Mouse (Mus musculus): ENCODE measurements around the gene Ednra. TPM values are rescaled to one million over a fixed set of nuclear protein-coding genes. Genes with fewer than 3 reads are reported as not detected.

Gene Ednra
- polyA plus RNA-seq, 1 experiment from 2014 or later: 116 TPM

DNA sequence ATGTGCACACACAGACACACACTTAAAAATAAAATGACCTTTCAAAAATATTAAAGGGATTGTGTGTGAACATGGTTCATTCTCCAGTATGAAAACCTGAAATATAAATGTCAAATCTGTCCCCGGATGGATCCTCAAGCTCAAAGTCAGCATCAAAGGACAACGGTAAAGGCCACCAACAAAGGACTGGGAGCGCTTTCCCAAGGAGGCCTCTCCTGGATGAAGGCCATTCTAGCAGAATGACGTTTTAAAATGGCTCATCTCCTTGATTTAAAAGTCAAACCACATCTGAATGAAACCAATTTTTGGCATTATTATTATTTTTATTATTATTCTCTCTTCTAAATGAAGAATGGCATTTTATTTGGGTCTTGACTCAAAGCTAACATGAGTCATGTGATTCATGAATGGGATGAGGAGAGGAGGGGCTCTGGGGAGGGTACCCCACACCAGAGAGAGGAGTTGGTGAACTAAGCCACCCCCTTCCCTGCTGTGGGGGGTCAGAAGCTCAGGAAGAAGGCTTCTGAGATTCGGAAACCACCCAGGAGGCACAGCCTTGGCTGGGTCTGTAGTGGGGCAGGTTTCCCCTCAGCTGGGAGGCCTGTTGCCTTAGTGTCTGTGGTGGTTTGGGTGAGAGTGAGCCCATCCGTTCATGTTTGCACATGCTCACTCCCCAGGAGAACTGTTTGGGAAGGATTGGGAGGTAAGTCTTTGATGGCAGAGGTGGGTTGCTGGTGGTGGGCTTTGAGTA, 40.7 kb downstream of the Ednra start:
- Histone ChIP-seq H3K27me3 (no peaks in the 10 kb centered on the region), H3K27ac (peak overlapping the region; percentile 70), H3K36me3 (peaks cover 9% of the 10 kb centered on the region; the same call in 1 of the 2 replicates), H3K4me3 (no peak overlapping the region), H3K4me1 (peaks cover 28% of the 10 kb centered on the region), H3K4me2 (no peak overlapping the region), H3K9ac (no peak overlapping the region), H3K9me3 (no peaks in the 10 kb centered on the region)
- no peak for ATAC-seq (ENCODE audit: borderline replicate concordance, extremely low read depth, low FRiP score, low TSS enrichment)
- WGBS: 56% methylated on average over 6 of the region's 6 CpGs

DNA sequence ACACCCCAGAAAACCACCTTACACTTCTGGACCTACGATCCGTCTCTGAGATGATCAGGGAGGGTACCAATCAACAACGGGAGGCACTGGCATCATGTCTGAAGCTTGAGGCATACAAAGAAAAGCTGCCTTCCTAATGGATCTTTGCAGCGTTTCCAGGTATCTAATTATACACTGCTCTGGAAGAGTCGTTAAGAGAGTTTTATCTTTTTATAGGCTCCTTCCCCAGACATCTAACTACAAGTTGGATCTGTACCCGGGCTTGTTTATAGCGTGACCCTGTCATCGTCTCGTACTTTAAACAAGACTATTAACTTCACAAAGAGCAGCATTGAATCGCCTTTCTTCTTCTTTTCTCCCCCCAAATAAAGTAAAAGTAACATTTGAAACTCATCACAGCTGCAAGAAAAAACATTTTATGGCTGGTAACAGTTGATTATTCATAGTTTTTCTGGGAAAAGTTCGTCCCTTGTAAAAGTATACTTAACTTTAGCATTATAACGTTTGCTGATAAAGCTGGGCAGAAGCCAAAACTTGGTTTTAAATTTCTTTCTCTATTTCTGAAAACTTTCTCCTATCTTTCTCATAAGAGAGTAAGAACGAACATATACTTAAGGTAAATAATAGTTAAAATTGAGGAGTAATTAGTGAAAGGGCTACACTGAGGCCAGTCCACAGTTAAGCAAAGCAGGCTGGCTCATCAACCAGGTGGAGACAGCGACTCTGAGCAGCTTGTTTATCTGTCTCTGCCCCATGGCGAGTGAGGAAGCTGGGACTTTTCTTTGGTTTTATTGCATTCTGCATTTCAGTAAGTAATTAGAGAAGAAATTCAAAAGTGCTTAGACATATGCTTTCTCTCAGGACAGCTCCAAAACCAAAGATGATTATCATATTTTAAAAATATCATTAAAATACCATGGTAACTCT, 42.0 kb downstream of the Ednra start:
- ATAC-seq (ENCODE audit: borderline replicate concordance, extremely low read depth, low FRiP score, low TSS enrichment): peak; percentile 50; the same call in 1 of the 2 replicates
- Histone ChIP-seq H3K4me3 (no peak overlapping the region), H3K9me3 (no peaks in the 10 kb centered on the region), H3K9ac (no peak overlapping the region), H3K27ac (peak overlapping the region; percentile 70), H3K36me3 (0 out of 2 replicates have a peak, but pooled peaks cover 4% of the 10 kb centered on the region), H3K4me2 (peak overlapping the region; percentile 26), H3K27me3 (no peaks in the 10 kb centered on the region), H3K4me1 (peaks cover 28% of the 10 kb centered on the region)
- WGBS: 33% methylated on average over 15 of the region's 15 CpGs

DNA sequence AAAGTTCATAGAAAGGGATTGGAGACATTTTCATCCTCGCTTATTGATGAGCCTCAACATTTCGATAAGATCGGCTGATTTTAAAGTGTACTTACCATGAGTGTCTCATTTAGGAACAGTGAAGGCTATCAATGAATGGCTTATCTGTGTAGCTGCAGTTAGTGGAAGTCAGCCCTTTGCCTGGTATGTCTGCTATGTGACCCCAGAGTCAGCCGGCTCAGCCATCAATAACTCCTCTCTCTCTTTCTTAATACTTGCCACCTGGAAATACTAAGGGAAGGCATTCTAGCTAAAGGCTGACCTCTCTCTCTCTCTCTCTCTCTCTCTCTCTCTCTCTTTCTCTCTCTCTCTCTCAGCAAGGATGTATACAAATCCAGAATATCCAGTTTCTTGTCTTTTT, 52.2 kb downstream of the Ednra start:
- WGBS: 37% methylated on average over 4 of the region's 4 CpGs
- H3K4me3 ChIP-seq: no peak overlapping the region
- no peak overlapping the region for H3K4me2 ChIP-seq
- H3K4me1 ChIP-seq: no peaks in the 10 kb centered on the region
- peaks cover 50% of the 10 kb centered on the region for H3K36me3 ChIP-seq
- no peaks in the 10 kb centered on the region for H3K27me3 ChIP-seq
- no peak overlapping the region for H3K9ac ChIP-seq
- H3K27ac ChIP-seq: no peak overlapping the region
- no peak for ATAC-seq (ENCODE audit: borderline replicate concordance, extremely low read depth, low FRiP score, low TSS enrichment)
- no peaks in the 10 kb centered on the region for H3K9me3 ChIP-seq

DNA sequence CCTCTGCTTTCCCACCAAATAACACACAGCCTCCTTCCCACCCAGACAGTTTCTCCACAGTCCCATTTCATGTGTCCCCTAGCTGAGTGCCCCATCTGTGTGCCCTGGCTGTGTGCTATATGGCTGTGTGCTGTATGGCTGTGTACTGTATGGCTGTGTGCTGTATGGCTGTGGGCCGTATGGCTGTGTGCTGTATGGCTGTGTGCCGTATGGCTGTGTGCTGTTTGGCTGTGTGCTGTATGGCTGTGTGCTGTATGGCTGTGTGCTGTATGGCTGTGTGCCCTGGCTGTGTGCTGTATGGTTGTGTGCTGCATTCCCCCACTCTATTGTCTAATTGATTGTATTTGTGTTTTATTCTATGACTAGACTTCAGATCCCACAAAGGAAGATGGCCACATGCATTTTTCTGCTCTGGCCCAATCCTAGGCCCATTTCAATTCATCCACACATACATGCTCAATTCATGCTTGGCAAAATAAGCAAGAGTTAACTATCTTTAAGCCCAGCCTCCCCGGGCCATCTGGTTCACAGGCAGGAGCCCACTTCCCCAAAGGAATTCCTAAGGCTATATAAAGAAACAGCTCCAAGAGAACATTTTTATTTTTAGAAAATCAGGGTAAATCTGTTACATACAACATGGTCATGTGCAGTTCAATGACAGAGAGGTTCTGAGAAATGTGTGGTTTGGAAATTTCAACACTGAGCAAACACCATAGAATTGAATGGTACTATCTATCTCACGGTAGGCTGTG, 53.5 kb downstream of the Ednra start:
- no peaks in the 10 kb centered on the region for H3K27me3 ChIP-seq
- H3K27ac ChIP-seq: no peak overlapping the region
- no peaks in the 10 kb centered on the region for H3K9me3 ChIP-seq
- ATAC-seq (ENCODE audit: borderline replicate concordance, extremely low read depth, low FRiP score, low TSS enrichment): no peak
- H3K9ac ChIP-seq: no peak overlapping the region
- no peaks in the 10 kb centered on the region for H3K4me1 ChIP-seq
- no peak overlapping the region for H3K4me3 ChIP-seq
- H3K4me2 ChIP-seq: no peak overlapping the region
- peaks cover 61% of the 10 kb centered on the region for H3K36me3 ChIP-seq
- 76% methylated on average over 4 of the region's 4 CpGs for WGBS

DNA sequence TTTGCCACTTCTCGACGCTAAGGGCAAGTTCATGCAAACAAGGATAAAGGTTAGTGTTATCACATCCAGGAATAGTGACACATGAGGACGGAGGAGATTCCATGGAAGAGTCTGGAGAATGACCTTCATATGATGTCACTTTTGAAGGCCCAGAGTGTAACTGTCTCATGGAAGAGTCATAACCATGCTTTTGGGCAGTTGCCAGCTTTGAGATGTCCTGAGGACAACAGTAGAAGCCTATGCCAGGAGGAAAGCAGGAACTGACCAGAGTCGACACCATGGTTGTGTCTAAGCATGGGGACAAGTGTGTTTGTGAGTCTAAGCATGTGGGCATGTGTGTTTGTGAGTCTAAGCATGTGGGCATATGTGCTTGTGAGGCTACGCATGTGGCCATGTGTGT, 56.3 kb downstream of the Ednra start:
- no peak overlapping the region for H3K4me2 ChIP-seq
- no peaks in the 10 kb centered on the region for H3K27me3 ChIP-seq
- no peaks in the 10 kb centered on the region for H3K9me3 ChIP-seq
- H3K4me1 ChIP-seq: no peaks in the 10 kb centered on the region
- H3K27ac ChIP-seq: no peak overlapping the region
- no peak for ATAC-seq (ENCODE audit: borderline replicate concordance, extremely low read depth, low FRiP score, low TSS enrichment)
- H3K9ac ChIP-seq: no peak overlapping the region
- H3K4me3 ChIP-seq: no peak overlapping the region
- 78% methylated on average over 5 of the region's 5 CpGs for WGBS
- peaks cover 65% of the 10 kb centered on the region for H3K36me3 ChIP-seq

DNA sequence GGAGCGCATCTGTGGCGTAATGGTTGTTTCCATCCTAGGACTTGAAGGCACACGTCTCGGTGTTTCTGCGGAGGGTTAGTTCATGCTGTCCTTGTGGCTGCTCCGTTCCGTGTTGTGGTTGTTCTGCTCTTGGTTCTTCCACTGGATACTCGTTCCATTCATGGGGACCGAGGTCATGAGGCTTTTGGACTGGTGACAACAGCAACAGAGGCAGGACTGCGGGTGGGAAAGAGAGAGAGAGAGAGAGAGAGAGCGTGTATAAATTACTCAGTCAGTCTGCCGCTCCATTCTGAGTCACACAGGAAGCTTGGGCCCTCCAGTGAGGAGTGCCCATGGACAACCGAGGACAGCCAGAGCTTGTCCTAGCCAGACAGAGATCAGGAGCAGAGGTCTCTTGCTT, 59.4 kb downstream of the Ednra start:
- H3K4me3 ChIP-seq: no peak overlapping the region
- peaks cover 67% of the 10 kb centered on the region for H3K36me3 ChIP-seq
- no peak overlapping the region for H3K4me2 ChIP-seq
- H3K27me3 ChIP-seq: no peaks in the 10 kb centered on the region
- WGBS: 88% methylated on average over 13 of the region's 13 CpGs
- no peaks in the 10 kb centered on the region for H3K4me1 ChIP-seq
- H3K27ac ChIP-seq: no peak overlapping the region
- H3K9me3 ChIP-seq: no peaks in the 10 kb centered on the region
- H3K9ac ChIP-seq: no peak overlapping the region
- ATAC-seq (ENCODE audit: borderline replicate concordance, extremely low read depth, low FRiP score, low TSS enrichment): no peak

DNA sequence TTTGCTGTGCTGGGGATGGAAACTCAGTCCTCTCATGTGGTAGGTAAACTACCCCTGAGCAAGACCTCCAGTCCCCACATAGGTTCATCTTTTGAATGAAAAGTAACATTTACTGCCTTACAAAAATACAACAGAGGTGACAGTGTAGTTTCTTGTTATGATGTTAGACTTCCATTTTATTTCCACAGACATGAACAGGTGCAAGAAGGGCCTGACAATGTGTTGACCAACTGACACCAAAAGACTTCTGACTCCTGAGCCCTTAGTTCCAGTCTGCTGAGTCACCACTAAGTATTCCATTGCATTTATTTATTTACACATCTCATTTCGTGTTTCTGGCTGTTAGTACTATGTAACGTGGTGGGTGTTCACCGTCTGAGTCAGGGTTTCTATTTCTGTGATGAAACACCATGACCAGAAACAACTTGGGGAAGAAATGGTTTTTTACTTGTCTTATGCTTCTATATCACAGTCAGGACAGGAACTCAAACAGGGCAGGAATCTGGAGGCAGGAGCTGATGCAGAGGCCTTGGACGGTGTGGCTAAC, 64.7 kb downstream of the Ednra start:
- no peaks in the 10 kb centered on the region for H3K4me1 ChIP-seq
- peaks cover 21% of the 10 kb centered on the region for H3K36me3 ChIP-seq
- no peaks in the 10 kb centered on the region for H3K9me3 ChIP-seq
- ATAC-seq (ENCODE audit: borderline replicate concordance, extremely low read depth, low FRiP score, low TSS enrichment): no peak
- no peaks in the 10 kb centered on the region for H3K27me3 ChIP-seq
- H3K4me2 ChIP-seq: no peak overlapping the region
- WGBS: 51% methylated on average over 4 of the region's 4 CpGs
- H3K27ac ChIP-seq: no peak overlapping the region
- no peak overlapping the region for H3K4me3 ChIP-seq
- H3K9ac ChIP-seq: no peak overlapping the region

DNA sequence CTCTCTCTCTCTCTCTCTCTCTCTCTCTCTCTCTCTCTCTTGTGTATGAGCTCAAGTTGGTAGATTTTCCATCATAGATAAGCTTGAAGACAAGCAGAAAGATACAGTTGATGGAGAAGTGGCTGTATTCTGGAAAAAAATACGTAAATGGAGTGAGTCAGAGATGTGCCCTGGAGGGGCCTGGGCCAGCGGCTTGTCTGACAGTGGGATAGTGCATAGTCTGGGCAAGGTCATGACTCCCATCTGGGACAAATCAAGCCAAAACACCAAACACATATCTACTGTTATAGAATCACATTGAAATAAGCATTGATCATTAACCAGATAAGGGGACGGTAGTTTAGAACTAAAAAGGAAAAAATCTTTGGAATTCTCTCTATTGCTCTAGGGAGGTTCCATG, 65.9 kb downstream of the Ednra start:
- no peak for ATAC-seq (ENCODE audit: borderline replicate concordance, extremely low read depth, low FRiP score, low TSS enrichment)
- H3K36me3 ChIP-seq: peaks cover 10% of the 10 kb centered on the region; the same call in 1 of the 2 replicates
- no peak overlapping the region for H3K9ac ChIP-seq
- H3K4me1 ChIP-seq: no peaks in the 10 kb centered on the region
- H3K4me2 ChIP-seq: no peak overlapping the region
- 46% methylated on average over 3 of the region's 3 CpGs for WGBS
- H3K4me3 ChIP-seq: no peak overlapping the region
- no peaks in the 10 kb centered on the region for H3K27me3 ChIP-seq
- no peak overlapping the region for H3K27ac ChIP-seq
- no peaks in the 10 kb centered on the region for H3K9me3 ChIP-seq

DNA sequence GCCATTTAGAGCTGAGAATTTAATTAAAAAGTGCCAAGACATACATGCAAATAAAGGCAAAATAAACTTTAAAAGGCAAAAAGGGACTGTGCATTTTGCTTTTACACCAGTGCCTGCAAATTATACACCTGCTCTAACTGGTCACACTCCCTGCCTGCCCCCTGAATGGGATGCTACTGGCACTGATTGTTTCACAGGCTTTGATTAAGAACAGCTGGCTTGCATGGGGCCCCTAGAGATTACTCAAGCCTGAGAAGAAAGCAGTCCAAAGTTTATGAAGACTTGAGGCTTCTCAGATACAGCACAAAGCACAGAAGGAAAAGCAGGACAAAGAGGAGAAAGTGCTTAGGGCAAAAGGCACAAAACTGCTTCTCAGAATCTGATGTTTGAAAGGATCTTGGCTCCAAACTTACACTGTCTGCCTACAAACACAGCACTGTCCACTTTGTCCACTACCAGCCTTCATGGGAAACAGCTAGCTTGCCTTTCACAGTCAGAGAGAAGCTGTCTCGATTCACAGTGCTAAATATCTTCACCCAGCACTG, 73.5 kb downstream of the Ednra start:
- ATAC-seq (ENCODE audit: borderline replicate concordance, extremely low read depth, low FRiP score, low TSS enrichment): no peak
- H3K36me3 ChIP-seq: no peaks in the 10 kb centered on the region
- no peak overlapping the region for H3K4me2 ChIP-seq
- H3K27ac ChIP-seq: 0 out of 2 replicates have a peak overlapping the region, but pooled peaks have one; percentile 3
- no peak overlapping the region for H3K4me3 ChIP-seq
- WGBS: 36% methylated on average over 1 of the region's 1 CpGs
- no peaks in the 10 kb centered on the region for H3K9me3 ChIP-seq
- no peaks in the 10 kb centered on the region for H3K4me1 ChIP-seq
- no peak overlapping the region for H3K9ac ChIP-seq
- no peaks in the 10 kb centered on the region for H3K27me3 ChIP-seq

DNA sequence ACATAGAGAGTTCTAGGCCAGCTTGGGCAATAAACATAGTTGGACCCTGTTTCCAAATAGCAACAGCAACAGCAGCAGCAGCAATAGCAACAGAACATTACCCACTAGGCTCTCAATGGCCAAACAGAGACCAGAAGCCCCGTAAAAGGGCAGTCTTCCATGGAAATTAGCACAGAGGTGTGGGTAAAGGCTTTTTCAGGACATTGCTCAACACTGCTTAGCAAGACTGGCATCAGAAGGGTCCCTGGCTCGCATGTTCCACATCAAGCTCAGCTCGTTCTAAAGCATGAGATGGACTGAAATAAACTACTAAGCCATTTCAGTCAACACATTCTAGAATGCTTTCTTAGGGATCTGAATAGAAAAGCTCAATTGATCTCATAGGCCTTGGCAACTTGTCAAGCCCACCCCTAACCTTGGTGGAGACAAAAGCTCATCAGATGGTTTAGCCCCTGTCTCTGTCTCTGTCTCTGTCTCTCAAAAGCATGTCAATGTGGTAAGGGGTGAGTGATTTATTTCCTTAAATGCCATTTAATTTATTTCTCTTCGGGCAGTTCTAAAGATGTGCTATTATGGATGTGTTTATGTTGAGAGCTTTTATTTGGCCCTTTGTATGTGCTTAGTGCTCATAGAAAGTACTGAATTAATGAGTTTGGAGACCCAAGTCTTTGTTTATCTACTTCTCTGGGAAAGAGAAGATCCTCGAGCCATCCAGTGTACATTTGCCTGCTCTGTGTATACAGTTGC, 84.0 kb downstream of the Ednra start:
- Histone ChIP-seq H3K4me3 (no peak overlapping the region), H3K27me3 (no peaks in the 10 kb centered on the region), H3K4me1 (0 out of 2 replicates have a peak, but pooled peaks cover 5% of the 10 kb centered on the region), H3K4me2 (no peak overlapping the region), H3K9me3 (no peaks in the 10 kb centered on the region), H3K27ac (peak overlapping the region; percentile 63), H3K9ac (no peak overlapping the region), H3K36me3 (no peaks in the 10 kb centered on the region)
- ATAC-seq (ENCODE audit: borderline replicate concordance, extremely low read depth, low FRiP score, low TSS enrichment): peak; percentile 52; the same call in 1 of the 2 replicates
- whole genome bisulfite sequencing: 34% methylated on average over 5 of the region's 5 CpGs

DNA sequence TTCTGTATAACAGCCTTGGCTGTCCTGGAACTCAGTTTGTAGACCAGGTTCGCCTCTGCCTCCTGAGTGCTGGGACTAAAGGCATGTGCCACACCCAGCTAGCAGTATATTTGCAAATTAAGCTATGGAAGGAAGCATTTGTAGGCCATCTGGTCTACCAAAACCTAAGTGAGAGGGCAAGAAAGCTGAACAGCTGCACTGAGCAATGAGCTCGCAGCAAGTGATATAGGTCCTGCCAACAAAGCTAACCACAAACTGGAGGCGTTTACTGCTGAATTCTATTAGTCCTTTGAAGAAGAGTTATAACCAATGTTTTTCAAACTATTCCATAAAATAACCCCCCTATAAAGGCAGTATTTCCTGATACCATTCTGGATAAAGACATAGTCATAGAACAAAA, 86.7 kb downstream of the Ednra start:
- WGBS: 84% methylated on average over 3 of the region's 3 CpGs
- no peaks in the 10 kb centered on the region for H3K36me3 ChIP-seq
- H3K9ac ChIP-seq: no peak overlapping the region
- H3K4me2 ChIP-seq: no peak overlapping the region
- no peak for ATAC-seq (ENCODE audit: borderline replicate concordance, extremely low read depth, low FRiP score, low TSS enrichment)
- H3K4me3 ChIP-seq: no peak overlapping the region
- H3K27me3 ChIP-seq: no peaks in the 10 kb centered on the region
- no peaks in the 10 kb centered on the region for H3K9me3 ChIP-seq
- H3K27ac ChIP-seq: no peak overlapping the region
- peaks cover 13% of the 10 kb centered on the region for H3K4me1 ChIP-seq
